Mouse (Mus musculus): ENCODE measurements around the gene Sgf29. TPM values are rescaled to one million over a fixed set of nuclear protein-coding genes. Genes with fewer than 3 reads are reported as not detected.
A peak's percentile ranks its signal among the peaks of the same experiment; 100 is the strongest.

Gene Sgf29
- 35.3 TPM for polyA plus RNA-seq (2012; fragmentation: generic; extraction: Trizol)

DNA sequence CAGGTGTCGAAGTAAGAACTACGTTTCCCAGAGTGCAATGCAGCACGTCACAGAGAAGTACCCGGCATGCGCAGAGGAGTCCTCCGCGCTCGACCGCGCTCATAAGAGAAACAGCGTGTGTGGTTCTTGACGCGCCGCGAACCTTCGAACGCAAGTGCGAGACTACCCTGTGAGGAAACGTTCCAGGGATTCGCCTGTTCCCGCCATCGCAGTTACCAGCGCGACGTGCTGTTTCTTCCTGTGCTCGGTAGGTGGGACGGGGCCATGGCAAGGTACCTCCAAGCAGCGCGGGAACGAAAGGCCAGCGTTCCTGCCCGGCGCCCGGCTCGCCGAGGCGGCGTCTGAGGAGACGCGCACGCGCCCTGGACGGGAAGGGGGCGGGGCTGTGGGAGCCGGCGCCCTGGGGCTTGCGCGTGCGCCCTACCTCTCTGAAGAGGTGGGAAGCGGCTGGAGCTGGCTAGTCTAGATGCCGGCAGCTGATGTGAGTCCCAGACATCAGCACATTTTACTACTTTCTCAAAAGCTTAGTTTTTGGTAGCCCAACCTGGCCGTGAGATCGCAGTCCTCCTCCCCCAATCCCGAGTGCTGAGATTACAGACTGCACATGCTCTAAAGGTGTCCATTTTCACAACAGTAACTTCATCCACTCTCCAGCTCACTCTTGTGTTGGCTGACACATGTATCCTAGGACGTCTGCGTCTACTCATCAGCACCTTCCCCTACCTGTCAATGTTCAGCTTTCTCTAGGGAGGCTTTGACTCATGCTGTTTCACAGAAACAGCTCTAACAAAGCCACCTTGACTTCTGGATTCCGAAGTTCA is at the start of gene Sgf29:
Gene Sgf29 (plus strand): TSS at position 79 of the 821 bp plus-strand sequence.
- peak within 1 kb of the TSS; percentile 94 for H3K4me2 ChIP-seq (ENCODE audit: low read depth)
- no peaks in the 10 kb centered on the region for H3K36me3 ChIP-seq (ENCODE audit: control insufficient read depth, insufficient read depth)
- H3K27me3 ChIP-seq (ENCODE audit: control insufficient read depth, insufficient read depth, insufficient read length), result no peaks in the 10 kb centered on the region
- TF ChIP-seq MAX (IDR thresholded peaks at IDR 0.05; ENCODE audit: low read depth), result no peak
- TF ChIP-seq SRF (IDR thresholded peaks at IDR 0.05; ENCODE audit: control insufficient read depth, insufficient read length, low read depth), result peak; percentile 42
- no peak for TF ChIP-seq REST (IDR thresholded peaks at IDR 0.05; ENCODE audit: insufficient read depth, insufficient read length)
- TF ChIP-seq POLR2AphosphoS2 (IDR thresholded peaks at IDR 0.05; ENCODE audit: insufficient read length, low read depth), result peak; percentile 98
- TF ChIP-seq MYOD1 (IDR thresholded peaks at IDR 0.05; ENCODE audit: control insufficient read depth in 1 of 3, insufficient read length in 2 of 3, low read depth in 2 of 3), result peak in 1 of 3 experiments; percentile 2
- TF ChIP-seq CEBPB (IDR thresholded peaks at IDR 0.05; ENCODE audit: insufficient read depth, poor library complexity, severe bottlenecking), result no peak
- peak; percentile 98 for TF ChIP-seq POLR2A (IDR thresholded peaks at IDR 0.05; ENCODE audit: insufficient read length, low read depth)
- TF ChIP-seq MYOG (IDR thresholded peaks at IDR 0.05; ENCODE audit: control insufficient read depth in 1 of 3, insufficient read depth in 1 of 3, insufficient read length in 2 of 3, low read depth in 2 of 3), result peak in 1 of 3 experiments; percentile 26
- TF ChIP-seq TCF3 (IDR thresholded peaks at IDR 0.05; ENCODE audit: insufficient read length, low read depth), result no peak
- TF ChIP-seq TCF12 (IDR thresholded peaks at IDR 0.05; ENCODE audit: insufficient read depth, poor library complexity, severe bottlenecking), result no peak
- TF ChIP-seq USF1 (IDR thresholded peaks at IDR 0.05; ENCODE audit: low read depth), result no peak
- peak; percentile 3 for TF ChIP-seq E2F4 (IDR thresholded peaks at IDR 0.05; ENCODE audit: insufficient read depth)
- H3ac ChIP-seq (ENCODE audit: control insufficient read depth, insufficient read length), result peak within 1 kb of the TSS; percentile 28
- peak within 1 kb of the TSS; percentile 59 for H3K4me3 ChIP-seq
- H3K79me2 ChIP-seq (ENCODE audit: control insufficient read depth, insufficient read depth), result peaks cover 11% of the 10 kb centered on the region

DNA sequence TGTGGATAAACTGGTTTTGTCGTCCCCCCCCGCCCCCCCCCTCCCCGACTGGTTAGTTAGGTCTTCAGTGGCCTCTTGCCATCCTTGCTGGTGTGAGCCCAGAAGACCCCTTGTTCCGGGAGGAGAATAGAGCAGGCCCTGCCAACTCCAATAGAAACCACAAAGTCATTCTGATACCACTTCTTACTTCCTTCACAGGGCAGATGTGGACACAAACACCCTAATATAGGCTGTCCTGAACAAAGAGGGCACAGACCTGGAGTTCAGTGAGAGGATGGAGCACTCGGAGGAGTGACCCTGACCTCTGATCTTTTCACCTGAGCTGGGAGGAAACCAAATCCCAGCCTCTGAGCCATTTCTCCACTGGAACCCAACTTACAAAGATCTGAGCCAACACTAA is 47.2 kb upstream of the Sgf29 start:
- no peaks in the 10 kb centered on the region for H3K36me3 ChIP-seq (ENCODE audit: control insufficient read depth, insufficient read depth)
- H3K27me3 ChIP-seq (ENCODE audit: control insufficient read depth, insufficient read depth, insufficient read length), result no peaks in the 10 kb centered on the region
- TF ChIP-seq CEBPB (IDR thresholded peaks at IDR 0.05; ENCODE audit: insufficient read depth, poor library complexity, severe bottlenecking) (no peak), MYOD1 (IDR thresholded peaks at IDR 0.05; ENCODE audit: control insufficient read depth in 1 of 3, insufficient read length in 2 of 3, low read depth in 2 of 3) (no peak), E2F4 (IDR thresholded peaks at IDR 0.05; ENCODE audit: insufficient read depth) (no peak), USF1 (IDR thresholded peaks at IDR 0.05; ENCODE audit: low read depth) (no peak), TCF3 (IDR thresholded peaks at IDR 0.05; ENCODE audit: insufficient read length, low read depth) (no peak)
- H3K4me3 ChIP-seq, result no peak overlapping the region
- H3K79me2 ChIP-seq (ENCODE audit: control insufficient read depth, insufficient read depth), result no peaks in the 10 kb centered on the region
- no peak overlapping the region for H3K4me2 ChIP-seq (ENCODE audit: low read depth)
- H3ac ChIP-seq (ENCODE audit: control insufficient read depth, insufficient read length), result no peak overlapping the region

DNA sequence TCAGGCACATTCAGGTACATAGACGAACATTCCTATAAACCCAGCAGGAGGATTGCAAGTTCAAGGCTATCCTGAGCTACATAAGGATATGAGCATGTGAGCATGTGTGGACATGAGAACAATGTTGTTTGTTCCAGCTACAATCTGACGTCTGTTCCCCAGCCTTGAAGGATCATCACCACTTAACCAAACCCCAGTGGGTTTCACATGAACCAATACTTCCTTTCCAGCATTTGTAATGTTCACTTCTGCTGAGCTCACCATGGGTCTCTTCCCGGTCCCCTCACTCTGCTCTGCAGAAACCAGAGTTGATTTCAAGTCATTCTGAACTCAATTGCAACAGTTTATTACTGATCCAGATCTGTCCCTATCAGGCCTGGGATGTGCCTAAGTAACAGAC is 46.5 kb upstream of the Sgf29 start:
- Histone ChIP-seq H3K4me3 (no peak overlapping the region), H3K36me3 (ENCODE audit: control insufficient read depth, insufficient read depth) (no peaks in the 10 kb centered on the region), H3K4me2 (ENCODE audit: low read depth) (no peak overlapping the region), H3K27me3 (ENCODE audit: control insufficient read depth, insufficient read depth, insufficient read length) (no peaks in the 10 kb centered on the region), H3K79me2 (ENCODE audit: control insufficient read depth, insufficient read depth) (no peaks in the 10 kb centered on the region), H3ac (ENCODE audit: control insufficient read depth, insufficient read length) (no peak overlapping the region)
- TF ChIP-seq USF1 (IDR thresholded peaks at IDR 0.05; ENCODE audit: low read depth) (no peak), TCF12 (IDR thresholded peaks at IDR 0.05; ENCODE audit: insufficient read depth, poor library complexity, severe bottlenecking) (no peak)

DNA sequence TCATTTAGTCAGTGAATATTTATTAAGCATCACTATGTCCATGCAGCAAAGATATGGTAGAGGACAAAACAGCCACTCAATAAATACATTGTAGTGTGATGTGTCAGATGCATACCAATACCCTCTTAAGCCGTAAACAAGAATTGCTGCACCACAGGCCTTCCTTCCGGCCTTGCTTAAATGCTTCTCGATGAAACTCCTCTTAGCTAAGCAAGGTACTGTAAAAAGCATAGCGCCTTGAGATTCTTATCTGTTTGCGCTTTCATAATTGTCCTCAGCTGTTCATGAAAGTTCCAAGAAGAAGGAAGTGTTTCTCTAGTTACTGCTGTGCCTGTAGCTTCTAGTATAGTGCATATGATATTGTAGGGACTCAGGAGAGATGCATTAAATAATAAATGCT is 42.5 kb upstream of the Sgf29 start:
- Histone ChIP-seq H3K4me3 (no peak overlapping the region), H3K4me2 (ENCODE audit: low read depth) (peak overlapping the region; percentile 18), H3ac (ENCODE audit: control insufficient read depth, insufficient read length) (no peak overlapping the region), H3K36me3 (ENCODE audit: control insufficient read depth, insufficient read depth) (no peaks in the 10 kb centered on the region), H3K27me3 (ENCODE audit: control insufficient read depth, insufficient read depth, insufficient read length) (no peaks in the 10 kb centered on the region), H3K79me2 (ENCODE audit: control insufficient read depth, insufficient read depth) (no peaks in the 10 kb centered on the region)
- TF ChIP-seq MYOG (IDR thresholded peaks at IDR 0.05; ENCODE audit: control insufficient read depth in 1 of 3, insufficient read depth in 1 of 3, insufficient read length in 2 of 3, low read depth in 2 of 3) (no peak), MAX (IDR thresholded peaks at IDR 0.05; ENCODE audit: low read depth) (no peak), TCF12 (IDR thresholded peaks at IDR 0.05; ENCODE audit: insufficient read depth, poor library complexity, severe bottlenecking) (no peak), REST (IDR thresholded peaks at IDR 0.05; ENCODE audit: insufficient read depth, insufficient read length) (no peak), TCF3 (IDR thresholded peaks at IDR 0.05; ENCODE audit: insufficient read length, low read depth) (no peak), CEBPB (IDR thresholded peaks at IDR 0.05; ENCODE audit: insufficient read depth, poor library complexity, severe bottlenecking) (no peak), POLR2AphosphoS2 (IDR thresholded peaks at IDR 0.05; ENCODE audit: insufficient read length, low read depth) (no peak), MYOD1 (IDR thresholded peaks at IDR 0.05; ENCODE audit: control insufficient read depth in 1 of 3, insufficient read length in 2 of 3, low read depth in 2 of 3) (no peak), POLR2A (IDR thresholded peaks at IDR 0.05; ENCODE audit: insufficient read length, low read depth) (no peak), USF1 (IDR thresholded peaks at IDR 0.05; ENCODE audit: low read depth) (no peak), SRF (IDR thresholded peaks at IDR 0.05; ENCODE audit: control insufficient read depth, insufficient read length, low read depth) (no peak), E2F4 (IDR thresholded peaks at IDR 0.05; ENCODE audit: insufficient read depth) (no peak)

DNA sequence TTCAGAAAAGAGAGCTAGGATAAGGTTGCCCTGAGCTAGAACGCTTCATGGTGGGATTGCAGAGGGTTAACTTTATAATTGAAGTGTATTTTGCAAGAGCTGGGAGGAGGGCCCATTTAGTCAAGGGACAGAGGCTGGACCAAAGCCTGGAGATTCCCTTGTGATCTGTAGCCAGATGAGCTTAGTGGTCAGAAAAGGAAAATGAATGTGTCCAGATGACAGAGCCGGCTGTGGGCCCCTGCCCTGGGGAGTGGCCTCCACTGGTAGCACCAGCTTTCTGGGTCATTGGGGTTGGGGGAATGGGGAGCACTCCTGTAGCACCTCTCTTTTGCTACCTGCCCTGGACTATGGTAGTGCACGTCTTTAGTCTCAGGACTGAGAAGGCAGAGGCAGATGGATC is 42.0 kb upstream of the Sgf29 start:
- Histone ChIP-seq H3K27me3 (ENCODE audit: control insufficient read depth, insufficient read depth, insufficient read length) (no peaks in the 10 kb centered on the region), H3K4me2 (ENCODE audit: low read depth) (peak overlapping the region; percentile 18), H3K79me2 (ENCODE audit: control insufficient read depth, insufficient read depth) (no peaks in the 10 kb centered on the region), H3K36me3 (ENCODE audit: control insufficient read depth, insufficient read depth) (no peaks in the 10 kb centered on the region), H3ac (ENCODE audit: control insufficient read depth, insufficient read length) (no peak overlapping the region), H3K4me3 (no peak overlapping the region)
- no peak for TF ChIP-seq USF1 (IDR thresholded peaks at IDR 0.05; ENCODE audit: low read depth)
- no peak for TF ChIP-seq TCF3 (IDR thresholded peaks at IDR 0.05; ENCODE audit: insufficient read length, low read depth)
- TF ChIP-seq CEBPB (IDR thresholded peaks at IDR 0.05; ENCODE audit: insufficient read depth, poor library complexity, severe bottlenecking), result peak; percentile 62; the same call in 1 of the 2 replicates
